Comparison of ENCODE assay signal across 7 mouse cellular contexts in genomic region chr19:3623824-3624223, GRCm38 (mm10). TPM values are rescaled to one million over a fixed set of nuclear protein-coding genes. Genes with fewer than 3 reads are reported as not detected.
DNase-seq lines count a peak whose midpoint lies in the region; ATAC-seq lines count a peak whose summit lies in the region.

No protein-coding gene starts in this region.

- ATAC-seq in neural tube, embryonic 15.5 days (ENCODE audit: low FRiP score), result no peak
- ATAC-seq in intestine, embryonic 15.5 days, result peak; percentile 52
- peak; percentile 51; the same call in 1 of the 2 replicates for ATAC-seq in liver, embryonic 13.5 days (ENCODE audit: low read depth)

- H3K36me3 ChIP-seq in neural tube, embryonic 15.5 days, result peaks cover 13% of the 10 kb centered on the region
- H3K36me3 ChIP-seq in intestine, embryonic 15.5 days, result peaks cover 53% of the 10 kb centered on the region
- H3K36me3 ChIP-seq in liver, embryonic 13.5 days, result peaks cover 66% of the 10 kb centered on the region

- H3K4me2 ChIP-seq in neural tube, embryonic 15.5 days, result no peak overlapping the region
- no peak overlapping the region for H3K4me2 ChIP-seq in intestine, embryonic 15.5 days (replicated peaks)
- H3K4me2 ChIP-seq in liver, embryonic 13.5 days, result no peak overlapping the region

- no peak overlapping the region for H3K27ac ChIP-seq in neural tube, embryonic 15.5 days (replicated peaks)
- H3K27ac ChIP-seq in intestine, embryonic 15.5 days, result no peak overlapping the region
- H3K27ac ChIP-seq in liver, embryonic 13.5 days, result no peak overlapping the region

- no peaks in the 10 kb centered on the region for H3K4me1 ChIP-seq in neural tube, embryonic 15.5 days
- H3K4me1 ChIP-seq in intestine, embryonic 15.5 days (replicated peaks), result peaks cover 4% of the 10 kb centered on the region; the same call in 1 of the 2 replicates
- no peaks in the 10 kb centered on the region for H3K4me1 ChIP-seq in liver, embryonic 13.5 days (replicated peaks)

- peak; percentile 66 for DNase-seq in neural tube, embryonic 10.5 days (ENCODE audit: extremely low spot score, low spot score)
- peak; percentile 20 for DNase-seq in WW6 (ENCODE audit: low read depth, low spot score)
- DNase-seq in embryo, embryonic 11 days, result peak; percentile 39
- DNase-seq in liver, embryonic 13.5 days, result peak; percentile 43
- DNase-seq in skeletal muscle tissue, adult 2 months (ENCODE audit: low read depth, low spot score), result peak; percentile 47

- 77% methylated on average over 5 of the region's 5 CpGs for WGBS in neural tube, embryonic 15.5 days
- WGBS in intestine, embryonic 15.5 days, result 70% methylated on average over 5 of the region's 5 CpGs
- 60% methylated on average over 5 of the region's 5 CpGs for WGBS in liver, embryonic 13.5 days (ENCODE audit: insufficient replicate concordance)

- H3K9me3 ChIP-seq in neural tube, embryonic 15.5 days (replicated peaks), result no peaks in the 10 kb centered on the region
- H3K9me3 ChIP-seq in intestine, embryonic 15.5 days, result no peaks in the 10 kb centered on the region
- H3K9me3 ChIP-seq in liver, embryonic 13.5 days (replicated peaks), result no peaks in the 10 kb centered on the region; the same call in 1 of the 2 replicates

- H3K27me3 ChIP-seq in neural tube, embryonic 15.5 days (replicated peaks), result no peaks in the 10 kb centered on the region
- no peaks in the 10 kb centered on the region for H3K27me3 ChIP-seq in intestine, embryonic 15.5 days (replicated peaks)
- H3K27me3 ChIP-seq in liver, embryonic 13.5 days, result no peaks in the 10 kb centered on the region

- H3K4me3 ChIP-seq in neural tube, embryonic 15.5 days (replicated peaks), result no peak overlapping the region
- H3K4me3 ChIP-seq in intestine, embryonic 15.5 days (replicated peaks), result no peak overlapping the region
- no peak overlapping the region for H3K4me3 ChIP-seq in liver, embryonic 13.5 days (replicated peaks)

- H3K9ac ChIP-seq in neural tube, embryonic 15.5 days (replicated peaks), result no peak overlapping the region
- no peak overlapping the region for H3K9ac ChIP-seq in intestine, embryonic 15.5 days
- no peak overlapping the region for H3K9ac ChIP-seq in liver, embryonic 13.5 days

RNA-seq across cellular contexts. Expression of gene Ppp6r3, which starts 48.3 kb away (rescaled TPM):
- 50.2 and 54.4 TPM in 2 replicates for polyA plus RNA-seq in neural tube, embryonic 15.5 days (2015; fragmentation: Nextera tagmentation; extraction: Ambion mirVana)
- polyA plus RNA-seq in intestine, embryonic 15.5 days (2015; fragmentation: Nextera tagmentation; extraction: Ambion mirVana), result 46.9 and 51.1 TPM in 2 replicates
- polyA plus RNA-seq in liver, embryonic 13.5 days (2015; fragmentation: Nextera tagmentation; extraction: Ambion mirVana), result 22.3 and 28.0 TPM in 2 replicates
